Mouse (Mus musculus) lung, postnatal 14 days (tissue): ENCODE results near the gene Upf3b.
A peak's percentile ranks its signal among the peaks of the same experiment; 100 is the strongest.
"Not testable (repeated sequence)": the region's sequence is repeated elsewhere in the genome, so short reads cannot be mapped to it uniquely, and the experiment has no call there.

Experiments used
- DNase-seq: peaks from one replicate; pipeline ENCODE4 v3.0.0; 2021

Upf3b gene

DNA sequence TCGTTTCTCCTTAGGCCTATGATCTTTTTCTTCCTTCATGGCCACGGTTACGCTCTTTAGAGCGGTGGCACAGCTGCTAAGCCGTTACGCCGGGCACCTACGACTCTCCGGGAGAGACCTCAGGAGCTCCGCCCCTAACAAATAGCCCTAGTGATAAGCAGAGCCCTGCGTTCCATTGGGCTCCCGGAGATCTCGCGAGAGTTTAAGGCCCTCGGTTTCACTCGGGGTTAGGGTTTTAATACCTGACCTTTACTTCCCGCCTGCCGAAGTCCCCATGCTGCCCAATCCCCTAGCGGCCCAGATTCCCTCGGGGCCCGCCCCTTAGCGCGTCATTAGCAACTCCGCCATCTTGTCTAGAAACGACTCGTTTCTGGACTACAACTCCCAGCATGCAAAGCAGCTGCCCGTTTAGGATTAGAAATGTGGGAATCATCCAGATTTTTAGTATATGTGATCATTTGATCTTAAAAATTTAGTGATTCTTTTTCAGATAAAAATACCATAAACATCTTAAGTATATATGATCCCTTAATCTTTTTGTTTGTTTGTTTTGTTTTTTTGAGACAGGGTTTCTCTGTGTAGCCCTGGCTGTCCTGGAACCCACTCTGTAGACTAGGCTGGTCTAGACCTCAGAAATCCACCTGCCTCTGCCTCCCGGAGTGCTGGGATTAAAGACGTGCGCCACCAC, at the start of gene Upf3b:
Gene Upf3b, minus strand, starts transcription at position 130 of the 688 bp plus-strand sequence.
- peak; percentile 90 for DNase-seq

DNA sequence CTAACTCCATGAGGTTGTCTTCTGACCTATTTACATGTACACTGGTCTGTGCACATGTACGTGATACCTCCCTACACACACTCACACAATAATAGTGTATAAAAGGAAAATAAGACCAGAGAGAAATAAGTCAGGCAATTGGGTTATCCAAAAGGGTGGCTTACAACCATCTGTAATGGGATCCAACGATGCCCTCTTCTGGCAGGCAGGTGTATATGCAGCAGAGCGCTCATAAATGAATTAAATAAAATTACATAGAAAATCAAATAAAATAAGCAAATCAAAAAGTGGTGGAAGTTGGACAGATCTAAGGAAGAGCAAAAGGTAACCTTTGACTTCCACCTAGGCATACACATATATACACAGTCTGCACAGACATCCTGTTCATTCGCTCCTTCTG, 47.7 kb upstream of the Upf3b start:
- peak; percentile 1 for DNase-seq

DNA sequence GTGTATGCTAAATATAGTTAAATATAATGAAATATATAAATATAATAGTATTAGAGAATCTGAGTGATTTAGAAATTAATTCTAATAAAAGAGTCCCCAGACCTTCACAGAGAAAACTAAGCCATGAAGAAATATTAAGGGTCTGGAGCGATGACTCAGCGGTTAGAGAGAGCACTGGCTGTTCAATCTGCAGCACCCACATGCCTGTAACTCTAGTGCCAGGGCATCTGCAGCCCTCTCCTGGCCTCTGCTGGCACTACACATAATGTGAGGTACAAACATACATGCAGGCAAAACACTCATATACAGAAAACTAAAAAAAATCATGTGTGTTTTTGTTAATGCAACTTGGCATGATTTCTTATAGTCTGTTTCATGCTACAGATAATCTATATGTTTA, 34.8 kb upstream of the Upf3b start:
- DNase-seq, result peak; percentile 17

DNA sequence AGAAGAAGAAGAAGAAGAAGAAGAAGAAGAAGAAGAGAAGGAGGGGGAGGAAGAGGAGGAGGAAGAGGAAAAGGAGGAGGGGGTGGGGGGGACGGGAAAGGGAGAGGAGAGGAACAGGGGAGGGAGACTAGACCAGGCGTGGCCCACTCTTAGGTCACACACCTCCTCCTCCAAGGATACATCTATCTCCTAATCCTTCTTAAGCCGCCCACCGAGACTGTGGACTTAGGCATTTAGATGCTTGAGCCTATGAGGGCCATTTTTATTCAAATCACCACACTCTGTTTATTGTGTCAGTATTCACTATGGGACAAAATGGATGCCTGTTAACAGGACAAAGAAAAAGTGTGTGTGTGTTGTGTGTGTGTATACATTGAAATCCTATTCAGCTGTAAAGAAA, 34.4 kb upstream of the Upf3b start:
- not testable (repeated sequence) for DNase-seq

DNA sequence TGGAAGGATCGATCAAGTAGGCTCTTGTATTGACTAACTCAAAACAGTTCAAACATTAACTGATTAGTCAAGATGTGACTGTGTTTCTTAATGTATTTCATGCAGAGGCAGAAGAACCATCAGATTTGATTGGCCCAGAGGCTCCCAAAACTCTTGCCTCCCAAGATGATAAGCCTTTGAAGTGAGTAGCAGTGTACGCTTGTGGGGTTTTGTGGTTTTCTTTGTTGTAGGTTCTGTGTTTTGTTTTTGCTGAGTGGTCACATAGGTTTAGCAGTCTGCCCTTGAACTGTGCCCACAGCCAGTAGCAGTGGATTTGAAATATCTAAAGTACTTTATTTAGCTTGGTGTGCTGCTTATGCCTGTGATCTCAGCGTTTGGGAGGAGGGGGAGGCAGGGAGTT, 31.6 kb upstream of the Upf3b start:
- DNase-seq, result no peak

DNA sequence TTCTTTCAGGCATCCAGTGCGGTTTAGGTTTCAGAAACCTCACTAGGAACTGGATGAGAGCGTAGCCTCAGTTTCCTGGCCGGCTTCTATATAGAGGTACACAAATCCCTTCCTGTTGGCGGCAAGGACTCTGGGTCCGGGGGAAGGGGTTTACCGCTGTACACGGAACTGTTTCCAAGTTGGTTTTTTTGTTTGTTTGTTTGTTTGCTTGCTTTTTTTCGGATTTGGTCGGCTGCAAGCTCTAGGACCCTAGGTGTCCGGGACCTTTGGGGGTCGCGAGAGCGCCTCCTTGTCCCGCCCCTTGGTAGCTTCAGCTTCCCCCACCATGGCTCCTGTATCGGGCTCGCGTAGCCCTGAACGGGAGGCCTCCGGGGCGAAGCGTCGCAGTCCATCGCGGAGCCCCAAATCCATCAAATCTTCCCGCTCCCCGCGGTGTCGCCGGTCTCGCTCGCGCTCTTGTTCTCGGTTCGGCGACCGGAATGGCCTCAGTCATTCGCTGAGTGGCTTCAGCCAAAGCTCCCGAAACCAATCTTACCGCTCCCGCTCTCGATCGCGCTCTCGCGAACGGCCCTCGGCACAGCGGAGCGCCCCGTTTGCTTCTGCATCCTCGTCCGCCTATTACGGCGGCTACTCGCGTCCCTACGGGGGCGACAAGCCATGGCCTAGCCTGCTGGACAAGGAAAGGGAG, 16.7 kb upstream of the Upf3b start, which contains the start of gene Nkap:
Gene Nkap, plus strand, starts transcription at position 125 of the 688 bp plus-strand sequence.
- peak; percentile 74 for DNase-seq

DNA sequence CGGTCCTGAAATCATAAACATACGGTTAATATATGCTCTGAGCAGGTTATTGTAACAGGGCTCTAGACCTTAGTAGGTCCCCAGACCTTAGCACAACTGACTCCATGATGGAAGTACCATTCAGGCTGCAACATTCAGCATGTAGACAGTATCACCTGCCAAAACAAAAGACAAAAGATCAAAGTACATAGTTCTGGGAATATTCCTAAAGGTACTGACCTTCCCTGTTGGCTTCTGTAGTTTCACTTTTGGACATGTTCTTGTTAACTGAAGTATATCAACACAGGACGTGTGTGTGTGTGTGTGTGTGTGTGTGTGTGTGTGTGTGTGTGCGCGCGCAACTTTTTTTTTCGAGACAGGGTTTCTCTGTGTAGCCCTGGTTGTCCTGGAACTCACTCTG, 15.4 kb upstream of the Upf3b start:
- no peak for DNase-seq

DNA sequence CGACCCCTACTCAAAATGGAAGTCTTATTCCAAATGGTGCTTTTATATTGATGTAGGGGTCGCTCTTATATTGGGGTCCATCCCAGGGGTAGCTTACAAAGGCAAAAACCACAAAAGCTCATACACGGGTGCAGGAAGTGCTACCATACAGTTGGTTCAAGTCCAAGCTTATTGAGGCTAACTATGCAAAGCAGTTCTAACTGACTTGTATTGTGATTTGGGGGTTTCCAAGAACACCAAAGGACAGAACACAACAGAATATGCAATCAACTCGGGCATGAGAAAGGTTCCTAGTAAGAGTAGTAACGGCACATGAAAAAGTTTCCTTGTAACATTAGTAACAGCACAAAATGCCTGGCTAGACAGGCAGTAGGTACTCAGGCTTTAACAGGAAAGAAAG, 10.1 kb upstream of the Upf3b start:
- DNase-seq, result no peak

DNA sequence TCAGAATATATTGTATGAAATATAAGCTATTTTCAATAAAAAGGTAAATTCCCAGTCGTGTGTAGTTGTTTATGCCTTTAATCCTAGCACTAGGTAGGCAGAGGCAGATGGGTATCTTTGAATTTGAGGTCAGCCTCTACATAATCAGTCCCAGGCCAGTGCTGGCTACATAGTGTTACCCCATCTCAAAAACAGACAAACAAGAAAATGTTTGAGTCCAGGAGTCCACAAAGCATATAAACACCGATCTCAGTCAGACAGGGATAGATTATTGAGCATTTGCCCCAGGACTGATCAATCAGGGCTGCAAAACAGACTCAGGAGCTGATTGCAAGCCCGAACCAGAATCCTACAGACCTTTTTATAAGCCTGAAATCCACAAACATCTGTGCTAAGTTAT, 9.5 kb upstream of the Upf3b start:
- DNase-seq, result no peak

DNA sequence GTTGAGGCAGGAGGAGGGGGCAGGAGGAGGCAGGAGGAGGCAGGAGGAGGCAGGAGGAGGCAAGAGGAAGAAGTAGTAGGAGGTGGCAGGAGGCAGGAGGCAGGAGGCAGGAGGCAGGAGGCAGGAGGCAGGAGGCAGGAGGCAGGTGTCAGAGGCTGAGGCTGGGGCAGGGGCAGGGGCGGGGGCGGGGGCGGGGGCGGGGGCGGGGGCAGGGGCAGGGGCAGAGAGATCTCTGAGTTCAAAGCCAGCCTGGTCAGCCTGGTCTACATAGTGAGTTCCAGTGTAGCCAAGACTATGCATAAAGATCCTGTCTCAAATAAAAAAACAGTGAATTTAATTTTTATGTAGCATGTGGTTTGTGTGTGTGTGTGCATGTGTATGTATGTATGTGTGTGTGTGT, 7.0 kb upstream of the Upf3b start:
- DNase-seq, result no peak

DNA sequence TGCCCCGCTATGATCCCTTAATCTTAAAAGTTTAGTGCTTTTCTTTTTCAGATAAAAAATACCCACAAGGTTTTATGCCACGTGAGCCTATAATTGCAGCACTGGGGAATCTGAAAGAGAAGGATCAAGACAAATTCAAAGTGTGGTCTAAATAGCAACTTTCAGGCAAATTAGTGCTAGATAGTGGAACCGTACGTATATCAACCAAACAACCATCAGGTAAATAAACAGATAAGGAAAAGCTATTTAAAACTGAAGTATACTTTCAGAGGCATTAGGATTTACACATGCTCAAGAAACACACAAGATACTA, 715 bp upstream of the Upf3b start:
- DNase-seq, result no peak

DNA sequence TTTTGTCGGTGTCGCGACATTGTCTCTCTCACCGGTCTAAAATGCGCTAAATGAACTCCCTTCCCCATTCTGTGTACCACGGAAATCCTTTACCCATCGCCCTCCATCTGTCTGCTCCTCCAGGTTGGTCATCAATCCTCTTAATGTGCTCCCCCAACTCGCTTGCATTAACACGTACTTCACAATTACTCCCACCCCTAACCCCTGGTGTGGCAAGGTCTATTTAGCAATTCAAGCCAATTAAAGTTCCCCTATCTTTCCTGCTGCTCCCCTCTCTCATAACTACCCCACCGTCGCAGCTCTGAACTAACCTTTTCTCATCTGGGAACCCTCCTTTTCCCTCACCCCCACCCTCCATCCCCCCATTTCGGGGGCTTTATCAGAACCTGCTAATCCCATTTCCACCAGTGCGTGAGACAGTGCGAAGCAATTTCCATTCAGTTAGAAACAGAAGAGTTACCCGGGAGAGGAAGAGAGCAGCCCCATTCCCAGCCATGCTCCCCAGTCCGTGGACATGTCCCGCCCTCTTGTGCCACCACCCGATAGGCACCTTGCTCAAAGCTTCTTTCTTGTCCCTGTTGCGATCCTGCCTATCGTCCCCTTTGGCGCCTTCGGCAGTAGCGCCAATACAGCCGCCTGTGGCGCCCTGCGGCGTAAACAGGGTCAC, 463 bp downstream of the Upf3b start:
- DNase-seq, result no peak

DNA sequence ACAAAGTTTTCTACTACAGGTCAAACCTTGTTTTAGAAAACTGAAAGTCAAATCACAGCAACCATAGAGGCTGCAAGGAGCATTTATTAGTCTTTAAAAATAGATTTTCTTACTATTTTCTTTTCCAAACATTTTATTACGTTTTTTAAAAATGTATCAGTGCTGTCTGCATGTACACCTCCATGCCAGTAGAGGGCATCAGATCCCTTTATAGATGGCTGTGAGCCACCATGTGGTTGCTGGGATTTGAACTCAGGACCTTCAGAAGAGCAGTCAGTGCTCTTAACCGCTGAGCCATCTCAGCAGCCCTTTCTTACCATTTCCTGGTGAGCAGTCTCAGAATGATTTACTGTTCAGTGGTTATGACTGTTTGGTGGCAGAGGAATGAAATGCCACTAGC, 6.3 kb downstream of the Upf3b start:
- DNase-seq, result no peak

DNA sequence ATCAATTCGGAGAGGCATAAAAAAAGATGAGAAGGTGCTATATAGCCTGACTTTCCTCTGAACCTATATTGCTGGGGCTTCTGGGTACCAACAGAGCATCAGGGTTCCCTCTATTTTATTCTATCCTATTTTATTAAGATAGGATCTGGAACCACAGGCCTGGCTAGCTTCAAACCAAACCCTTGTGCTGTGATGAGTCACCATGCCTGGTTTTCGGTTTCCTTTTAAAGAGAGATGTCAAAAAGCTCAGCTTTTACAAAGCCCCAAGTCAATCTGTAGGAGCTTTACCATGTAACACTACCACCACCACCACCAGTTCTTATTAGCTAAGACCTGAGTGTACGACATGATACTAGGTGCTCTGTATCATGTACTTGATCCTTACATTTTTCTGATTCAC, 11.4 kb downstream of the Upf3b start:
- DNase-seq, result no peak

DNA sequence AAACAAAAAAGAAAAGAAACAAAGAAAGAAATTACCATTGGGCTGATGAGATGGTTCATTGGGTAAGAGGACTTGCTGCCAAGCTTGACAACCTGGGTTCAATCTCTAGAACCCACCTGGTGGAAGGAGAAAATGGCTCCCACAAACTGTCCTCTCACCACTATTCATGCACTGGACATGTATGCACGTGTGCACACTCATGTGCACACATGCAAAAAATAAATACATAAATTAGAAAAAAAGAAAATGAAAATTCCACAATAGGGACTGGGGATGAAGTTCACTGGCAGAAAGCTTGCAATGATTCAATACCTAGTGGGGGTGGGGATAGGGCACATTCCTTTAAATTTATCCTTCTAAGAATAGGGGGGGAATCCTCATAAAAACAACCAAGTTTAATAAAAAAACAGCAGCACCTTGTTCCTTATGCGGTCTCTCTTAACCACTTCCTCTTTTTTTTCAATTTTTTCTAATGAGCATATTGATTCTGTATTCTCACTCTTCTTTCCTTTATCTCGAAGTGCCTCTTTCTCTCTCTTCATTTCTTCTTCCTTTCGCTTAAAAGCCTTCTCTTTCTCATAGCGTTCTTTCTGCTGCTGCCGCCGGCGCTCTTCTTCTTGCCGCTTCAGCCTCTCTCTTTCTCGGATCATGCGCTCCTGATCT, 14.9 kb downstream of the Upf3b start:
- no peak for DNase-seq

DNA sequence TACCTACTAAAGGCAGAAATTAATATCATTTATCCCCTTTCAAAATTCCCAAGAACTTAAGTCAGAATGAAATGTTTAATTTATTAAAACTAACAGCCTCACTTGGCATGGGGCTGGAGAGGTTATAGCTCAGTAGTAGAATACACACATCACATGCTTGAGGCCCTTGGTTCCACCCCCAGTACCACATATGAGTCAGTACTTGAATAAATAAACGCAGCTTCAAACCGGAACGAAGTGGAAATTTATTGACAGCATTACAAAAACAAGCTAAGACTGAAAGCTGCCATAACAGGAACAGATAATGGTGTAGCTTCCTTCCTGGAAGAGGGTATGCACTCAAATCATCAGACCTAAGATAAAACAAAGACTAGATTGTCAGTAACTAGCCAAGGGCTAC, 18.7 kb downstream of the Upf3b start:
- DNase-seq, result no peak

DNA sequence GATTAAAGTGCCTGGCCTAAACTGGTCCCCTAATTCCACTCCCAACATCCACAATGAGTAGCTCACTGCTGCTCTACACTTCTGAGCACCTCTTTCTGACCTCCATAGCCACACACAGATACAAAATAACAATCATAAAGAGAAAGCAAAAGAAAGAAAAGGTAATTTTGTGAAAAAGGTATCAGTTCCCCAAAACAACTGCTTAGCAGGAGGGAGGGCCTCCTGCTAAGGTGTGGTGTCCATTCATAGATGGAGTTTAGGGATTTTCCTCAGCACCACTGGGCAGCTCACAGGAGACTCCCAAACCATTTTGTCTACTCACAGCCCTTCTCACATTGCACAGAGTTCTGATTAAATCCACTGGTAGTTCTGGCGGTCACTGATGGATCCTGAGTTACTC, 21.3 kb downstream of the Upf3b start:
- DNase-seq, result no peak

DNA sequence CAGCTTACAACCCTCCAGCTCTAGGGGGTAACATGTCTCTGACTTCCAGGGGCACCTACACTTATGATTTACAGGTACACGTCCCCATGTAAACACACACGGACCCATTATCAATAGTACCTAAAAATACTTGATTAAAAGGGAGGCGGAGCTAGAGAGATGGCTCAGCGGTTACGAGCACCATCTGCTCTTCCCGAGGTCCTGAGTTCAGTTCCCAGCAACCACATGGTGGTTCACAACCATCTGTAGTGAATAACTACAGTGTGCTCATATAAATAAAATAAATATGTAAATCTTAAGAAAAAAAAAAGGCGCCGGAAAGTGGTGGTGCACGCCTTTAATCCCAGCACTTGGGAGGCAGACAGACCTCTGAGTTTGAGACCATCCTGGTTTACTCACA, 24.5 kb downstream of the Upf3b start:
- no peak for DNase-seq

DNA sequence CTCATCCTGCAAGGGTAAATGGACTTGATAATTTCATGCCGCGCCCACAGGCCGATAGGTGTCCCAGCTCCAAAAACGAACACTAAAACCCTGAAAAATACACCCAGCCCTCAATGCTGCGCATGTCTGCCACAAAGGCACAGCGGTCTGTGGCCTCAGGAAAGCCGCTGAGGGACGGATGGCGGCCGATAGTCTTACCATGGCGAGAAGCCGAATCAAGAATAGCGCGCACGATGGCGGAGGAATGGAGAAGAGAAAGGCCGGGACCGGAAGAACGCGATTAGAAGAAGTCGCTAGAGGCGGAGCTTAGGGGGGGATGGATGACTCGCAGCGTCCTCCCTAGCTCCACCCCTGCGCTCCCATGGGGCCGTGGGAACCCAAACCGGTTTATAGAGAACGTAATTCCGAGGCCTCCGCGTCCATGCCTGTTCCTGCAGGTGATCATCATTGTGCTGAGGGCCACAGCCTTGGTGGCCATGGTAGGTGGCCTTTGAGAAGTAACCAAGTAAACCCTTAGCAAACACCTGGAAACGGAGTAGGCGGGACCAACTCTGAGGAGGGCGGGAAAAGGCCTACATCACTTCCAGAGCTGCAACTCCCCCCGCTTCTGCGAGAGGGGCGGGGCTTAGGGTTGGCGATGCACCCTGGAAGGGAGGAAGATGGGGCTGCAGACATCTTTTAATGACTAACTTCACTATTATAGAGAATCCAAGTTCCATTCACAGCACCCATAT, 25.0 kb downstream of the Upf3b start, which contains the start of gene Rpl39:
Gene Rpl39, minus strand, starts transcription at position 476 of the 734 bp plus-strand sequence.
- DNase-seq, result peak; percentile 84

DNA sequence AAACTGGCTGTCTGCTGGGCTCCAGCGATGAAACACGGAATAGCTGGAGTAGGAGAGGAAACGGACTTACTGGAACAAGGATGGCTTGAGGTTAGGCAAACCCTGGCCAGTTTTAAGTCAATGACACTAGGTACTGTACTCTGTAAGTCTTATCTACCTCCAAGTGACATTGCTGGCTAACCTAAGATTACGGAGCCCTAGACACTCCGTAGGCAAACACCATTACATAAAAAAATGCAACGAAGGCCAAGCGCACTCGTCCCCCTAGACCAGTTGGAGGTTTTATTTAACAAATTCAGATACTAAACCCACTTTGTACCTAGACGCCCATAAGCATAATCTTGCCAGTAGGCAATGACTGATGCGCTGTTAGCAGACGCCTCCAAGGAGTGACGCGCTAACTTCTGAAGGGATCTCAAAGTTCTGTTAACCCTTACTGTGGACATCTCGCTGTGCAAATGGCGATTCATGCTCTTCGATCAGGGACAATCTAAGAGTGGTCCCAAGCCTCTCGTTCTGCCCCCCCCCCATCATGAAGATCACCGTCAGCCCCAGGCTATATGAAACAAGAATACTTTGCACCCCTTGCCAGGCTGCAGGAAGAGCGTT, 25.7 kb downstream of the Upf3b start:
- DNase-seq, result peak; percentile 5

DNA sequence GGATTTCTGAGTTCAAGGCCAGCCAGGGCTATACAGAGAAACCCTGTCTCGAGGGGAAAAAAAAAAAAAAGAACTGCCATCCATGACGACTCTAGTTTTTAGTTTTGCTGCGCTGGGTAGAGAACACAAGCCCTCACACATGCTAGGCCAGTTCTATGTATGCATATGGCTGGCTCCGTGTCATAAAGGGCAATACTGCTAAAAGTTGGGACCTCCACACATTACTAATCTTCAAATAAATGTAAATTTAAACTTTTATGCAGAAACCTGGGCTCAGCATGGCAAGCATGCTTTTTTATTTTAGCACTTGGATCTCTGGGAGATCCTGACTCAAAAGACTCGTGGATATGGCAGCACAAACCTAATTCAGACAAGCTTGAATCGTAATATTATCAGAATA, 28.9 kb downstream of the Upf3b start:
- no peak for DNase-seq

DNA sequence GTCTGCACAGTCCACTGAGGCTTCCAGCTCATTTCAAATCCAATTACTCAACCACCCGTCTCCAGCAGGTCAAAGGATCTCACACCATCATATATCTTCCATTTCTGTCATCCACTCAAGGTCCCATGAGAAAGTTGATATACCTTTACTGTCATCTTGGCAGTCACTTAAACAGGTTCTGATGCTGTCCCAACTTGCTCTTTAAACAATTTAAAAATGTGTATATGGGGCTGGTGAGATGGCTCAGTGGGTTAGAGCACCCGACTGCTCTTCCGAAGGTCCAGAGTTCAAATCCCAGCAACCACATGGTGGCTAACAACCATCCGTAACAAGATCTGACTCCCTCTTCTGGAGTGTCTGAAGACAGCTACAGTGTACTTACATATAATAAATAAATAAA, 29.8 kb downstream of the Upf3b start:
- DNase-seq, result not testable (repeated sequence)

DNA sequence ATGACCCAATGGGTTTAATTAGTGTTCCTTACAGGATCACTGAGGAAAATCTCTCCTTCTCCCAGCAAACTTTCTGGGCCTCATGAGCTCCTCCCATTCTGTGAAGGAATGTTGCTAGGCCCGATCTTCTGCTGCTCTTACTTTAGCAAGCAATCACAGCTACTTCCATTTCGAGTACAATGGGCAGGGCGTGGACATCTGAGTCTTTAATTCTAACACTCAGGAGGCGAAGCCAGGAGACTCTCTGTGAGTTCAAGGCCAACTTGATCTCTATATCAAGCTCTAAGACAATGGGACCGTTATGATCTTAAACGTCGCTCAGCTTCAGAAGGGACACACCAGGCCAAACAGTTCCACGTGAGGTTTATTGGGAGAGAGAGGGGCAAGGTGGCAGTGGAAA, 33.5 kb downstream of the Upf3b start:
- no peak for DNase-seq
